Mouse (Mus musculus): ENCODE results near the gene Dhrs7b.

Gene Dhrs7b

GRCm38 (mm10) chr11:60903661-60904061 lies 73.2 kb downstream of the Dhrs7b start:
- DNase-seq, result no peak

DNA sequence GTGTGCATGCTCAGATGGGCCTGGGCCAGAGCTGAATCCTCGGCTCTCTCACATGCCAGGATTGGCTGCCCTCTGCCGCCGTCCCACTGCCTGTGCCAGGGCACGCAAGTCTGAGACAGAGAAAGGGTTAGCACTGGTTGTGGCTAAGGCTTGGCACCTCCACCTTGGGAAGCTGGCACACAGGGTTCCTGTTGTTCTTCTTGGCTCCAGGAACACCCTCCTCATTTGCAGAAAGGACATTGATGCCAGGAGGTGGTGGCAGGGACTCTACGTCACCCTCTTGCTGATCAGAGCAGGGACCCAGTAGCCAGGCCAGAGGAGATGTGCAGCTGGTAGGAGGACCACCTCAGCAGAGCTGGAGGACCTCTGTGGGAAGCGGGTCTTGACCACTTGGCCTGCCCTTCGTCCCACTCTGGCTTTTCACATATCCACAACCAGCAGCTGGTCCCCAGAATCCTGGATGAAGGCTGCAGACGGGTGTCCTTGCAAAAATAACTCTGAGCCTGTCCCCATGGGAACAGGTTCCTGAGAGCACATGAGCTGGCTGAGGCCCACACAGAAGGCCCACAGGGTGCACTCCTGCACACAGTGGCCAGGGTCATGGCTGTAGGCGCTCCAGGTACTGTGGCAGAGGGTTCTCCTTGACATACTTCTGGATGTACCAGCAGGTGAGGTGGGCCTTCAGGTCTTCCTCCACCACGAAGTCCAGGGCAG lies 75.1 kb downstream of the Dhrs7b start:
- DNase-seq, result peak; percentile 75

DNA sequence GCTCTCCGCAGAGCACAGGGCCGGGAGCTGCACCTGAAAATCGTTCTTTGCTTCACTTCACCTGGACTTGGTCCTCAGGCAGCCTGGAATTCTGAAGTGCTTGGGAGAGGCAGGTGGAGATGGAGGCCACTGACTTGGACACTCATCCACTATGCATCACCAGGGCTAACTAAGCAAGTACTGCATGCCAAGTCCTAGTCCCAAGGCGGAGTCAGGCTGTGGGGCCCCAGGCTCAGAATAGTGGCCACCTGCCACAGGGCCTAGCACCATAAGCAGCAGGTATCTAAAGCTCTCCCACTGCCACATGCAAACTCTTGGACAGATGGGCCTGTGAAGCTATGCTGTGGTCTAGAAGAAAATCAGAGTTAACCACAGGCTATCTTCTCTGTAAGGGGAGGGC lies 76.0 kb downstream of the Dhrs7b start:
- peak; percentile 65 for DNase-seq

DNA sequence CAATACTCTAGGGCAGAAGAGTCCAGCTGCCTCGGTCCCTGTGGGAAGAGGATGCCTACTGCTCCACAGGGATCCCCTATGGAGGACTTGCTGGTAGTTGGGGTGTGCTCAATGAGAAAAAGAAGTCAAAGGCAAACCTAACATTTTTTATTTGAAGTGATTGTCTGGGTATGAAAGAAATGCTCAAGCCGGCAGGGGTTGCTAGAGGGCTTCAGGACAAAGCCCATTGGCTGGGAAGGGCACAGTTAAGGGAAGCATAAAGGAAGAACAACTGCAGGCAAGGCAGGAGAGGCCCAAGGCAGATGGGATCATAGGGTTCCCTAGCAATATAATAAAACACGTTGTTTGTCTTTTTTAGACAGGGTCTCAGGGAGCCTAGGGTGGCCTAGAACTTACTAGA lies 77.6 kb downstream of the Dhrs7b start:
- DNase-seq, result no peak

DNA sequence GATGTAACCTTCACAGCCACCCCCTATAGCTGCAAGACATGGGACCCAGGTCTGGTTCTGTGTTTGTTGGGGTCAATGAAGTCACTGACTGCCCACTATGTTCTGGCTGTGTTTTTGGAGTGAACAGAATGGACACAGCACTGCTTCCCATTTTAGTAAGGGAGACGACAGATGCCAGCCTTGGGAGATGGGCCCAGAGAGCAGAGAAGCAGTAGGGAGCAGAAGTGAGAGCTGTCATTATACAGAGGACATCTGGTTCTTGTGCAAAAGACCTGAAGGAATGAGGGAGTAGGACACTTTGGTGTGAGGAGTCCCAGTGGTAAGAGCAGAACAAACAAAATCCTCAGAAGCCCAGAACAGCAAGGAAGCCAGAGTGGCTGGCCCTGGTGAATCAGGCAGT lies 79.2 kb downstream of the Dhrs7b start:
- DNase-seq, result no peak

Data from cerebellum, adult 9-10 months (tissue).